Mouse (Mus musculus) testis, adult 10 weeks (tissue): Measurements from ENCODE around the gene Sf3b4. TPM values are rescaled to one million over a fixed set of nuclear protein-coding genes. Genes with fewer than 3 reads are reported as not detected.

Source experiments
- polyA plus RNA-seq: library from polyadenylated mRNA; stranded (reverse); fragments of 350-450 nt; fragmentation: Illumina TruSeq; extraction: RNeasy Lipid Tissue Mini Kit (QIAGEN cat#74804); gene quantifications from one replicate; pipeline ENCODE4 v1.2.3, GENCODE M21; 2014; ENCODE audit warnings: low read depth, low replicate concordance

Gene Sf3b4
- polyA plus RNA-seq = 27.1 TPM

DNA sequence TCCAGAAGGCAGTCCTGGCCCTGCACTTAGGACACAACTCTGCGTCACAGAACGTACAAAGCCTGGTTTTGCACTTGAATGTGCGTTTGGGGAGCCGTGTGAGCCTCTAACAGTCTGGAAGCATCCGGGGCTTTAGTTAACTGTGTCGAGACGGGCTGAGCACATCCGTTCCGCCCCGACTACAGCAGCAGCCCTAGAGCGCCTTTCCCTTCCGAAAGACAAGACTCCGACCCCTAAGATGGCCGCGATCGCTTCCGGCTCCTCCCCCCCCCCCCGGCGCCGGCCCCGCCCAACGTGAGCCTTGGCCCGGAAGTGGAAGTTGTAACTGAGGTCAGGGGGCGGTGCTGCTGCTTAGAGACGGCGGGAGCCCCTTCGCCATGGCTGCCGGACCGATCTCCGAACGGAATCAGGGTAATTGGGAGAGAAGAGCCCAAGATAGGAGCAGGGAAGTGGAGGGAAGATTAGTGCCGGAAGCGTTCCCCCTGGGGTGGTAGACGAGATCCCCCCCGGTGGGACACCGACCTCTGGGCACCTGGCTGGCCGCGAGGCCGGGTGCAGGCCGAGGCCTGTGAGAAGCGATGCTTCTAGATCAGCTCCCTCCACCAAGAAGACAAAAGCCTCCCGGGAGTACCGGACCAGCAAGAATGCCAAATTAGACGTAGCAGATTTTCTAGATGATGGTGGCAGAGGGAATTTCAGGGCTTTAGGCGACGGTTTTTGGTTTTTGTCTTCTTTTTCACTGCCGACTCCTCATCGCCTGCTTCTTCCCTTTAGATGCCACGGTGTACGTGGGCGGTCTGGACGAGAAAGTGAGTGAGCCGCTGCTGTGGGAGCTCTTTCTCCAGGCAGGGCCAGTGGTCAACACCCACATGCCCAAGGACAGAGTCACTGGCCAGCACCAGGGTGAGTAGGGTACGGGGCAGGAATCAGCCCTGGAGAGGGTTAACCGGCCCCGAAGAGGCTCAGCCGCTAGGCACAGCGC, at the start of gene Sf3b4:
Sf3b4 (plus strand) TSS at position 136 of the 982 bp plus-strand sequence.

DNA sequence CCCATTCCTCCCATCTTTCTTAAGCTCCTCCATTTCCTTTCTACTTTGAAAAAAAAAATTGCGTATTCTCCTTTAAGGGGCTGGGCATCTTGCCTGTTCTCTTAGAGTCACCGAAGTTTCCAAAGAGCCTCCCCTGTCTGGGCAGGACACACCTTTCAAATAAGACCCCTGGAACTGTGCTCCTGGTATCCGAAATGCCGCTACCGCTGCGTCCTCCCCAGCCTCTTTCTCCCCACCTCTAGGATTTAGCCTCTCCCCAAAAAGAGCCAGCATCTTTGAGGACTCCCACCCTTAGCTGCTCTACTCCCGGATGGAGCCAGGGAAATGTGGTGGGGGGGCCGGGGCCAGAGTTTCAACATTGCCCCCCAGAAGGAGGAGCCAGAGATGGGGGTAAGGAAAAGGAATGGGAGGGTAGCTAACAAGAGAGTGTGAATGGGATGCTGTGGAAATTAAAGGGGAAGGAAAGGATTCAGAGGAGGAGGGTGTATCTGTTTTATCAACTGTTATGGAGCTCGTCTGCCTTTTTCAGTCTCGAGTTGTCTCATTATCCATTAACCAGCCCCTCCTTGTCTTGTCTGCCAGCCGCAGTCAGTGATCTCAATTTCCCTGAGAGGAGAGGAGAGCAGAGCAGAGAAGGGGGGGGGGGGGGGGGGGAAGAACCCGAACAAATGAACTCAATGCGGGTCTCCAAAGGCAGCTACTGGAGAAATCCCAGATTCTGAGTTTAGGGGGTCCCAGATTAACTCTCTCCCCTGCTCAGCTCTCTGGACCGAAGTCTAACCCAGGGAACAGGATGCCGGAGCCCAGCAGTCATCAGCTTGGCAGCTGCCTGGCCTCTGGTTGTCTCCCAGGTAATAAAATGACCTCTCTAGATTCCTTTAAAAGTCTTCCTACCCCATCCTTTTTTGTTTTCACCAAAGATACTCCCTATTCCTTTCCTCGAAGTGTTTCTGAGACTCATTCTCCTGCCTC, 10.0 kb upstream of the Sf3b4 start, which contains the start of gene Mtmr11:
Mtmr11 (plus strand) TSS at position 136 of the 972 bp plus-strand sequence.

DNA sequence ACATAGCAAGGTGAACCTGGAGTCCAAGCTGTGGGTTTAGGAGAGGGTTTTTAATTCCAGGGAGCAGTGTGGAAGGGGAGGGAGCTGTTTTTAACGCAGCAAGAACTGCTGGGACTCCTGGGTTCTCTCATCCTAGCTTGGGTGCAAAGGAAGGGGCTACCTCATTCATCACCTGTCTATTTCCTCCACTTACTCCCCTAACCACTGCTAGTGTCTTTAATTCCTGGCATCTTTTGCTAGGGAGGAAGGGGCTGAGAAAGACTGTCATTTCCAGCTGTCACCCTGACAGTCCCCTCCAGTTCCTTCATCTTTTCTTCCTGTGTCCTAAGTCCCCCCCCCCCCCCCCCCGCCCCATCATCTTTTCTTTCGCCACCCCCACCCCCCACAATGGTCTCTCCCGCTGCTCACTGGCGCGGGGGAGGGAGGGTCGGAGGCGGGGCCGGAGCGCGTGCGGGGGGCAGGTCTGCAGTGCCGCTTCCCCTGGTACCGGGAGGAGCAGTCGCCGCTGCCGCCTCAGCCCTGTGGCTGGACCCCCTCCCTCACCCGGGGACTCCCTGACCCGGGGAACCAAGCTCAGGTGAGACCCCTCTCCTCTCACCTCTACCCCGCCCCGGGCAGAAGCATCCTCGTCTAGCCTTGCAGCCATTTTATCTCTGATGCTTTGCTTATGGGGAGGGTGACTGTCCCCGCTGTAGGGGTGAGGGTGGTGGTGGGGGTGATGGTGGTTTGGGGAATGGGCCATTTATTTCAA, 8.8 kb downstream of the Sf3b4 start, which contains the start of gene Sv2a:
Sv2a (plus strand) TSS at position 425 of the 751 bp plus-strand sequence.

GRCm38 (mm10) chr3:96219661-96220130, 47.6 kb downstream of the Sf3b4 start, which contains the start of the genes Bola1 and Hist2h2ab:
Gene Bola1 (minus strand): TSS chr3:96219709.
Gene Hist2h2ab (plus strand): TSS chr3:96219865.

GRCm38 (mm10) chr3:96220765-96221639, 48.9 kb downstream of the Sf3b4 start, which contains the start of the genes Hist2h2ac and Hist2h2be:
Gene Hist2h2ac (minus strand): TSS chr3:96220880.
Gene Hist2h2be (plus strand): TSS chr3:96221119.

Other genes with a start within 250 kb of the Sf3b4 start
- 34.5 TPM for gene Anp32e, start 243.1 kb upstream of the Sf3b4 start, polyA plus RNA-seq
- 8.6 TPM for gene Plekho1, start 176.3 kb upstream of the Sf3b4 start, polyA plus RNA-seq
- gene Vps45, start 113.9 kb upstream of the Sf3b4 start, polyA plus RNA-seq = 15.0 TPM
- gene Otud7b, start 67.8 kb upstream of the Sf3b4 start, polyA plus RNA-seq = 27.4 TPM
- gene Mtmr11, start 10.3 kb upstream of the Sf3b4 start, polyA plus RNA-seq = 0.57 TPM
- gene Sv2a, start 8.8 kb downstream of the Sf3b4 start, polyA plus RNA-seq = 0.14 TPM
- gene Bola1, start 47.4 kb downstream of the Sf3b4 start, polyA plus RNA-seq = 3.8 TPM
- gene Hist2h2ab, start 47.5 kb downstream of the Sf3b4 start, polyA plus RNA-seq = not detected
- not detected for gene Hist2h2ac, start 48.5 kb downstream of the Sf3b4 start, polyA plus RNA-seq
- 20.2 TPM for gene Hist2h2be, start 48.8 kb downstream of the Sf3b4 start, polyA plus RNA-seq
- 2.0 TPM for gene Hist2h3c2, start 66.8 kb downstream of the Sf3b4 start, polyA plus RNA-seq
- gene Hist2h2aa2, start 67.9 kb downstream of the Sf3b4 start, polyA plus RNA-seq = not detected
- not detected for gene Hist2h2aa1, start 73.2 kb downstream of the Sf3b4 start, polyA plus RNA-seq
- 12.5 TPM for gene Hist2h3c1, start 74.4 kb downstream of the Sf3b4 start, polyA plus RNA-seq
- gene Hist2h4, start 91.0 kb downstream of the Sf3b4 start, polyA plus RNA-seq = not detected
- gene Hist2h3b, start 96.3 kb downstream of the Sf3b4 start, polyA plus RNA-seq = not detected
- gene Hist2h2bb, start 97.4 kb downstream of the Sf3b4 start, polyA plus RNA-seq = not detected
- 0.39 TPM for gene Fcgr1, start 121.6 kb downstream of the Sf3b4 start, polyA plus RNA-seq